Mouse (Mus musculus): Measurements from ENCODE around the gene Ptma.

DNA sequence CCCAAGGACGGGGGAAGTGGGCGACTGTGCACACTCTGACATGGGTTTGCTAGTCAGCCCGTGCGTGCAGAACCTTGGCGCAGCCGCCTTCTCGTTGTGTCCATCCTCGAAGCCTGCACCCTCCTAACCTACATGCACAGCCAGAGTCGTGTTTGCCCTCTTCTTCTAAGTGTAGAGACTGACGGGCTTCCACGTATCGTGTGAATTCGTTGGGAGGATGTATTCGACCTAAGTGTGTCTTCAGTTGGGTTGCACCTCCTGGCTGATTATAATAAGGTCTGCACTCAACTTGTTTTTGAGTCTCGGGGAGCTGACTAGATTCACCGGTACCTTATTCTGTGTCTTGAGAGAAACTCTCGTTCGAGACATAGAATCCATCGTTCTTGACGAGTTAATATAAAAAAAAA, 38.6 kb upstream of the Ptma start:
- no peak for TF ChIP-seq CTCF (IDR thresholded peaks at IDR 0.05; ENCODE audit: borderline replicate concordance, insufficient read depth, low read length)
- TF ChIP-seq POLR2A (IDR thresholded peaks at IDR 0.05; ENCODE audit: low read depth, low read length), result 0 out of 2 replicates have a peak, but pooled peaks have one; percentile 47
